Mouse (Mus musculus): ENCODE measurements around the gene D730048I06Rik. TPM values are rescaled to one million over a fixed set of nuclear protein-coding genes. Genes with fewer than 3 reads are reported as not detected.

The D730048I06Rik gene
- not detected in 2 replicates for polyA plus RNA-seq (2015; fragmentation: Nextera tagmentation; extraction: Ambion mirVana)

GRCm38 (mm10) chr9:35790001-35790400 lies at the start of gene D730048I06Rik, which contains the start of gene Gm27235:
Gene D730048I06Rik (minus strand): TSS chr9:35790112.
Gene Gm27235 (minus strand): TSS chr9:35790101.

GRCm38 (mm10) chr9:35778009-35778408 lies 11.9 kb downstream of the D730048I06Rik start, which contains the start of gene Gm17727:
Gene Gm17727 (minus strand): TSS chr9:35778109.

GRCm38 (mm10) chr9:35740749-35741148 lies 49.2 kb downstream of the D730048I06Rik start, which contains the start of gene Gm17677:
Gene Gm17677 (plus strand): TSS chr9:35741049.

Other genes starting within 250 kb of the D730048I06Rik start
- 24.8 and 25.4 TPM in 2 replicates for gene Ddx25, start 231.6 kb downstream of the D730048I06Rik start, polyA plus RNA-seq (2015; fragmentation: Nextera tagmentation; extraction: Ambion mirVana)
- gene Pus3, start 231.5 kb downstream of the D730048I06Rik start, polyA plus RNA-seq (2015; fragmentation: Nextera tagmentation; extraction: Ambion mirVana), result 12.1 and 12.5 TPM in 2 replicates
- gene Pate2, start 219.8 kb downstream of the D730048I06Rik start, polyA plus RNA-seq (2015; fragmentation: Nextera tagmentation; extraction: Ambion mirVana), result 0.65 and 0.93 TPM in 2 replicates
- gene Hyls1, start 219.7 kb downstream of the D730048I06Rik start, polyA plus RNA-seq (2015; fragmentation: Nextera tagmentation; extraction: Ambion mirVana), result 9.9 and 10.3 TPM in 2 replicates
- not detected in 2 replicates for gene Pate4, start 178.2 kb downstream of the D730048I06Rik start, polyA plus RNA-seq (2015; fragmentation: Nextera tagmentation; extraction: Ambion mirVana)
- gene Pate3, start 141.9 kb downstream of the D730048I06Rik start, polyA plus RNA-seq (2015; fragmentation: Nextera tagmentation; extraction: Ambion mirVana), result not detected in 2 replicates
- gene Pate1, start 102.7 kb downstream of the D730048I06Rik start, polyA plus RNA-seq (2015; fragmentation: Nextera tagmentation; extraction: Ambion mirVana), result not detected in 2 replicates
- not detected in 2 replicates for gene Gm17677, start 49.1 kb downstream of the D730048I06Rik start, polyA plus RNA-seq (2015; fragmentation: Nextera tagmentation; extraction: Ambion mirVana)
- not detected in 2 replicates for gene Gm17727, start 12.0 kb downstream of the D730048I06Rik start, polyA plus RNA-seq (2015; fragmentation: Nextera tagmentation; extraction: Ambion mirVana)
- not detected in 2 replicates for gene Gm27235, start within 50 bp of the D730048I06Rik start, polyA plus RNA-seq (2015; fragmentation: Nextera tagmentation; extraction: Ambion mirVana)
- gene 9230110F15Rik, start 54.0 kb upstream of the D730048I06Rik start, polyA plus RNA-seq (2015; fragmentation: Nextera tagmentation; extraction: Ambion mirVana), result not detected in 2 replicates
- gene 9230113P08Rik, start 118.3 kb upstream of the D730048I06Rik start, polyA plus RNA-seq (2015; fragmentation: Nextera tagmentation; extraction: Ambion mirVana), result not detected in 2 replicates

Data from neural tube, postnatal 0 days (tissue).